Mouse (Mus musculus): Measurements from ENCODE around the gene Chchd6.

The Chchd6 gene

DNA sequence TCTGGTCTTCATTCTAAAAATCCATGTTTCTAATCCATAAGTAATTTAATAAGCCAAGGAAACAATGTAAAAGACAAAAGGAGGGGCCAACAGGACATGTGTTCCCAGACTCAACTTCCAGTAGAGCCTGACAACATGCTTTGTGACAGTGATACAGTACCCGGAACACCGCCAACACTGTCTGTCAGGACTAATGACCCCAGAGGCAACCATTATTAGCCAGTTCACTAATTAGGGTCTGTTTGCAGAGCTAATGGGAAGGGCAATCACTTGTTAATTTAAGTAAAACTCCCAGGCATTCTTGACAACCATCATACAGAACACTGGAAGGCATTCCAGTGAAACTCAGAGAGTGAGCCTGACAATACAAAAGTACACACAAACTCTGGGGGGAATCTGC, 193.0 kb downstream of the Chchd6 start:
- DNase-seq (ENCODE audit: low spot score) = no peak

DNA sequence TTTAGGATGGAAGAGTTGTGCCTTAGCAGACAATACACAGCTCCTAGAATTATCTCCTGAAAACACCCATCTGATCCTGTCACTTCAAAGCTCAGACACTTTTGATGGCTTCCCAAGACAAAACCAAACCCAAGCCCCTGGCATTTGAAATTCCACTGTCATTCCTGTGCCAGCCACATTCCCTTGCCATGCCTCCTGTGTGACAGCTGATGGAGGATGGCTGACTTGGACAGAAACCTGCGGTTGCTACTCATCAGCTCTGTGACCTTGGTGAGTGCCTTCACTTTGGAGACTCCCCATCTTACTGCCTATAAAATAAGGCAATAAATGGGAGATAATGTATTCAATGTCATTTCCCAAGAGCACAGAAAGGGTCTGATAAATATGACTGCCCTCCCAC, 195.9 kb downstream of the Chchd6 start:
- no peak for DNase-seq (ENCODE audit: low spot score)

DNA sequence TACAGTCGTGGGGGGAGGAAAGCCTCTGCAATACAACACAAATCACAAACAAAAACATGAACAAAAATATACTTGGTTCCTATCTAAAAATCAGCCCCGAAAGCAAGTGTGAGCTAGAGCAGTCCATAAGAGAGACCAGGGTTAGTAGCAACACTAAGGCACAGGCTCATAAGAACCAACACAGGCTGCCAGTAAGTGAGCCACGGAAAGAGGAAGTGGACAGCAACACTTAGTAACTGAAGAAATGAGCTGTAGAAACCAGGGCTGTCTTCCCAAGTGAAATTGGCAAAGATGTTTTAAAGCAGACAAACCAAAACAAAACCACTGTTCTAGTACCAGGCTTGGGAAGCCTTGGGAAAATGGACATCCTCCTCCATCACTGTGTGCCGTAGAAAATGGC, 197.5 kb downstream of the Chchd6 start:
- no peak for DNase-seq (ENCODE audit: low spot score)

DNA sequence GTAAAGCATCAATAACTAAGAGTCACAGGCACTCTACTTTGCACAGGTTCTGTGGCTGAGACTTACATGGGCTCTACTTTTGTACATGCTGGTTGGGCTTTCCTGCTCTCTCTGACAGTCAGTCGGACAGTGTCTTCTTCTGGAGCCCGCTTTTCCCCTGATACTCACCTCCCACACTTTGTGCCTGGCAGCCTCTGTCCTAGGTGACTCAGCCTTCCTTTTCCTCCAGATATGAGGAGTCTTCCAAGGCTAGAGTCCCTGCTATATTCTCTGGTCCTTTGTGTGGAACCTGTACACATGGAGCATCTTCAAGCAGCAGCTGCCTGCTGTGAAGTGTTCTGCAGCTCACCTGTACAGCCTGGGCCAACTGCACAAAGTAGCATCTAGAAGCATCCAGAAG, 201.6 kb downstream of the Chchd6 start:
- DNase-seq (ENCODE audit: low spot score) = no peak

DNA sequence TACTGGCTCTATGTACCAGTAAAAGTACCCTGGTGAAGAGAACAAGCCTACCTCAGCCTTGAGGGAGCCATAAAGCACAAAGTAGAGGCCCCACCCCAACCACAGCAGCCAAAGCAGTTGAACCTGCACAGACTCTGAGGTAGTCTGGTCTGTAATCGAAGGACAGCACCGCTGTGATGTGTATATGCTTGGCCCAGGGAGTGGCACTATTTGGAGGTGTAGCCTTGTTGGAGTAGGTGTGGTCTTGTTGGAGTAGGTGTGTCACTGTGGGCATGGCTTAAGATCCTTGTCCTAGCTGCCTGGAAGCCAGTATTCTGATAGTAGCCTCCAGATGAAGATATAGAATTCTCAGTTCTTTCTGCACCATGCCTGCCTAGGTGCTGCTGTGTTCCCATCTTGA, 203.2 kb downstream of the Chchd6 start:
- no peak for DNase-seq (ENCODE audit: low spot score)

DNA sequence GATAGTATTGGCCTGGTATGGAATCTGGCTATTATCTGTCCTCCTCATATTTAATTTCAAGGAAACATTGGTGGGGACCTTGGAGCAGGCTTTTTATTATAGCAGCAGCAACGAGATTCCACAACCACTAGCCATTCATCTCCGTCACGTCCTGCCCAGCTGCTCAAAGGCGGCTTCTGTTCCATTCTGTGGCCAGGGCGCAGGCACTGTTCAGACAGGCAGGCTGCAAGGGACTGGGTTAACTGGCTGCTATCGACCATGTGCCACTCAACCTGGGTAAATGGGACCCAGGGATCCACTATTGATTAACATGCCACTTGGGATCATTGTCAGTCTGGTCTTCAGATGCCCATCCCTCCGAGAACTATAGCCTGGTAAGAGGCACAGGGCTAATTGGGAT, 205.7 kb downstream of the Chchd6 start:
- DNase-seq (ENCODE audit: low spot score) = no peak

DNA sequence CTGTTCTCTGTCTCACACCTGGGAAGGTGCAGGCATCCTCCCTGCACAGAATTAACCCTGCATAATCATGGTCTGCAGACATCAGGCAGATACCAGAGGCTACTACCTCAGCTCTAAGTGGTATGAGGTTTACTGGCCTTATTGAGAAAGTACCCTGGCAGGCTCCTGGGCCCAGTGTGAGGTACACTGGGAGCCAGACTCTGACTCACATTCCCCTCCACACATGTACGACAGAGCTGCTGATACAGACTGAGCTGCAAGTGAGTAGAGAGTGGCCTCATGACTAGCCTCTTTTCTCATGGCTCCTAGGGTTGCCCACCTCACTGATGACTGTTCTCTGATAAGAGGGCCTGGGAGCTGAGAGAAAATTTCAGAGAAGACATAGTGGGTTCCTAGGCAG, 208.5 kb downstream of the Chchd6 start:
- DNase-seq (ENCODE audit: low spot score) = no peak

DNA sequence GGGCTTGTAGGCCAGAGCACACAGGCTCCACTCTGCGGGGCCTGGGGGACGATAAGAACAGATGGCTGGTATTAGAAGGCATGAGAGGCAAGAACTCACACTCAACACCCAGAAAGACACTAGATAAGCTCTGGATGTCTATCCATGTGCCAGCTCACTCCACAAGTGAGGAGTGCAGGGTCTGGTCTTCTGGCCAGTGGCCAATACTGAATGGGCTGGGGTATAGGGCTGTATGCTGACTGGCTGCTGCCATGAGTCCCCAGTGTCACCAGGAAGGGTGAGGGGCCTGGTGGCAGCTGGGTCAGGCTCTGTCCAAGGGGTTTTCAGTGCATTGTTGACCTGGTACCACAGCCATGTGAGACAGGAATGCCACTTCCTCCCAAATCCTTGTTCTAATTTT, 210.8 kb downstream of the Chchd6 start:
- no peak for DNase-seq (ENCODE audit: low spot score)

DNA sequence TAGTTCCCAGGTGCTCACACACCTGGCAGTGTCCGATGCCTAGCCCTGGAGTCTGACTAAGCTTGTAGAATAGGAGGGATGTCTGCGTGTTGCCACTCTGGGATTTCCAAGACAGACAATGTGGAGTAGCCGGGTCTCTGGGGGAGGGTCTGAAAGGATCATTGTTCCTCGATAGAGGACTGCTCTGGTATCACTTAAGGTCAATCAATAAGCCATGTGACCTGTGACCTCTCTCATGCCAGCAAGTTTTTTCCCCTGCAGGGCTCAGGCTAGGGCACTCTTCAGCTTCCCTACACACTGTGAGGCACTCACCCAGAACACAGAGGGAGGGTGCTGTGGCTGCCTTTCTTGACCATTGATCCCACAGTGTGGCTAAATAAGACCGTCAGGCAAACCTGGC, 213.6 kb downstream of the Chchd6 start:
- DNase-seq (ENCODE audit: low spot score) = no peak

DNA sequence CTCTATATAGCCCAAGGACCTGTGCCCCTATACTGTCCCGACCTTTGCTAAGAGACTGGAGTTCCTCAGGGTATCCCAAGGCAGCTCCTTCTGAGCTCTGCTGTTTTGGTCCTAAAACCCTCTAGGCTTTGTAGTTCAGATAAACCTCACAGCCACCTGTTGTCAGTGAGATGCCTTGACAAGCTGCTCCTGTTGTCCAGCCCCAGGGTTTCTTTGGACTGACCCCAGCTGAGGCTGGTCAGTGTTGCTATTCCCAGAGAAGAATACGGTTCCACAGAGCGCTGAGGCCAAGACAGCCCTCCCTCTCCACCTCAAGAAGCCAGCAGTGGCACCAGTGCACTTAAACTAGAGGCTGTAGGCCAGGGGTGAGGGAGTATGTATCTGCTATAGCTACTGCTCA, 214.3 kb downstream of the Chchd6 start:
- no peak for DNase-seq (ENCODE audit: low spot score)

DNA sequence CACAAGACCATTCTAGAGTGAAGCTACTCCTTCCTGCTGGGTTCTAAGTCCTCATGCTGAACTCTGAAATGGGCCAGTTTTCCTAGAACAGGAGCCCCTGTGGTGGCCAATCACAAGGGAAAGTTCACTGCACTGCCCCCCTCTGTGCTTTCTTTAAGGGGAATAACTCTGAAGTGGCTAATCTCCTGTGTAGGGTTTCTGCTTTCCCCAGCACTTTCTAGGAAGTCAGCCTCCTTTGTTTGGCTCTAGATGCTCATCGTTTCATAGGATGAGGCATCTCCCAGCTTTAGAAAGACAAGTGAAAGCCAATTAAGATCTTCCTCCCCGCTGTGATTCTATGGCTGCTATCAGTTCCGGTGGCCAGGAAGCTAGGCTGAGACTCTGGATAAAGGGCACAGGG, 214.7 kb downstream of the Chchd6 start:
- DNase-seq (ENCODE audit: low spot score) = no peak

DNA sequence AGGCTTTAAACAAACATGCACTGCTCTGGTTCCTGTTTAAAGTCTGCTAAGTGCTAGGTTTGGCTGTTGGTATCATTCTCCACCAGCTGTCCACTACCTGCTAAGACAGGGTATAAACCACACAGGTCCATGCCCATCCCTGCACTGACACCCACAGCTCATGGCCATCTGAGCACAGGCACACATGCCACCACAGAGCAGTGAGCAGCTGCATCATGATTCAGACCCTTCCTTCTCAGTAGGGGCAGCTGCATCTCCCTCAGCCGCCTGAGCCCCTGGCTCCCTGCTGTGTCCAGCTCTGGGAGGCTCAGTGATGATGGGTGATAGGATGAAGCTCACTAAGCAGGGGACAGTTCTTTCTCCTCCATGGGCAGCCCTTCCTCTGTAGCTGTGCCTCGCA, 217.2 kb downstream of the Chchd6 start:
- DNase-seq (ENCODE audit: low spot score) = no peak

DNA sequence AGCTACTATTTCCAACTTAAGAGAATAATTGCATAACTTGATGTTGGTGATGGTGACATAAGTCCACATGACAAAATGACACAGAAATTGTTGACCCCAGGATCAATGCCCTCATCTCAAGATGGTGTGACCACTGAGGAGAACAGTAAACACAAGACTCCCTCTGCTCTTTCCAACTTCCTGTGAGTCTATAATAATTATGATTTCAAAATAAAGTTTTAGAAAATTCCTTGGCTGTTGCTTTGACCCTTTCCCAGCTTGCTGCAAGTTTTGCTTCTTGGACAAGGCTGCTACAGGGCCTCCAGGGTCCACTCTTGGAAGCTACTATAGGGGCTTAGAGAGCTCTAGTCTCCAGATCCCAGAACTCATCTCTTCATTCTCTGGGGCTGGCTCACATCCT, 226.6 kb downstream of the Chchd6 start:
- DNase-seq (ENCODE audit: low spot score) = no peak

DNA sequence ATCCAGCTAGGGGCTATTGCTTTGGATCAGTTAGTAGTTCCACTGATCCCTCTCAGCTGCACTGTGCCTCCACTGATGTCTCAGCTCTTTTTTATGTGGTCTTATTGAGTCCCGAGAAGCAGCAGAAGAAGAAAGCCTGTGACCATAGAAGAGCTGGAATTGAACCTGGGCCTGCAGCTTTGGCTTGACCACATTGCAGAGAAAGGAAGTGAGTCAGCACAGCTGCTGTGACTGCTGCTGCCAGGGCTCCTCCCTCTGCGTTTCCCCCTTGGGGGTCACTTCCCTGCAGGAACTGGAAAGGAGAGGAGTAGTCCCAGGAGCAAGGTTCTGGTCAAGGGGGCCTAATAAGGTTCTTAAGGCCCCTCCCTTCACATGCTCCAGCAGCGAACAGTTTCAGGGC, 231.1 kb downstream of the Chchd6 start:
- DNase-seq (ENCODE audit: low spot score) = no peak

DNA sequence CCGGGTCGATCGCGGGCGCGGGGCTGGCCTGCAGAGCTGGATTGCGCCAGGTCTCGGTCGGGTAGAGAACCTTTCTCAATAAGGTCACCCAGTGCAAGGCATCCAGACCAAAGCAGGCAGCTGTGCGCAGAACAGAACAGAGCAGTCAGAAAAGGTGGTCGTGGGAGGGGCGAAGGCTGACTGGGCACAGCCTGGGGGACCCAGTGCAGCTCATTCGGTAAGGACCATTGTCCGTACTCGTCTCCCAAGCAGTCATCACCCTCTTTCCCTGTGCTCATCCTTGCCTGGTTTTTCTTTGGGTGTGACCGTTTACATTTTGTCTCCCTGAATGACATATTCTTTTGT, 232.4 kb downstream of the Chchd6 start:
- DNase-seq (ENCODE audit: low spot score) = no peak

DNA sequence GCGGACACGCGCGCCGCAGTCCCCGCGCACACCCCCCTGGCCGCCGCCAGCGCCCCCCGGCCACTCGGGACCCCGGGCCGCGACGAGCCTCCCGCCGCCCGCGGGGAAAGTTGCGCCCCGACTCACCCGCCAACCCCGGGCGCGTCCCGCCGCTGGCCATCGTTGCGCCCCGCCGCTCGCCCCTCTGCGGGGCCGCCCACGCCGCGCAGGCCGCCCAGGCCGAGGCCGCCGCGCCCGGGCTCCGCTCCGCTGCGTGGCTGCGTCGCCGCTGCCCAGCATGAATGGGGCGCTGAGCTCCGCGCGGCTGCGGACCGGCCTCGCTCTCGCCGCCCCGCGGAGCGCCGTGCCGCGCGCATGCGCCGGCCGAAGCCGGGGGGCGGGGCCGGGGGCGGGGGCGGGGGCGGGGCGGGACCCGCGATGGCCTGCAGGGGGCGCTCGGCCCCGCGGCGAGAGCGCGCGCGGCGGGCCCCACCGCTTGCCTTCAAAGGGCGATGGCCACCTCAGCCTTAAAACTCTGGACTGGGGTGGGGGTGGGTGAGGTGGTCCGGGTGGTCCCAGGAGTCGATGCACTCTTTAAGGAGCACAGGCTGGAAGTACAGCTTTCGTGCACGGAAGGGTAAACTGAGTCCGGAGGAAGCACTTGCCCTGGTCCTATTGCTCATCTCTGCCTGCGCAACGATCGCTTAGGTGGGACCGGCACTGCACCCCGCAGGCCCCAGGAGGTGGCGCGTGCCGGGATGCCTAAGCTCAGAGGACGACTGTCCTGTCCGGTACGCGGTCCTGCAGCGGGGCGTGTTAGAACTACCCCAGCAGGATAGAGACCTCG, 233.0 kb downstream of the Chchd6 start, which contains the start of gene Plxna1:
Gene Plxna1, minus strand, starts transcription at position 340 of the 826 bp plus-strand sequence.
- DNase-seq (ENCODE audit: low spot score) = no peak

DNA sequence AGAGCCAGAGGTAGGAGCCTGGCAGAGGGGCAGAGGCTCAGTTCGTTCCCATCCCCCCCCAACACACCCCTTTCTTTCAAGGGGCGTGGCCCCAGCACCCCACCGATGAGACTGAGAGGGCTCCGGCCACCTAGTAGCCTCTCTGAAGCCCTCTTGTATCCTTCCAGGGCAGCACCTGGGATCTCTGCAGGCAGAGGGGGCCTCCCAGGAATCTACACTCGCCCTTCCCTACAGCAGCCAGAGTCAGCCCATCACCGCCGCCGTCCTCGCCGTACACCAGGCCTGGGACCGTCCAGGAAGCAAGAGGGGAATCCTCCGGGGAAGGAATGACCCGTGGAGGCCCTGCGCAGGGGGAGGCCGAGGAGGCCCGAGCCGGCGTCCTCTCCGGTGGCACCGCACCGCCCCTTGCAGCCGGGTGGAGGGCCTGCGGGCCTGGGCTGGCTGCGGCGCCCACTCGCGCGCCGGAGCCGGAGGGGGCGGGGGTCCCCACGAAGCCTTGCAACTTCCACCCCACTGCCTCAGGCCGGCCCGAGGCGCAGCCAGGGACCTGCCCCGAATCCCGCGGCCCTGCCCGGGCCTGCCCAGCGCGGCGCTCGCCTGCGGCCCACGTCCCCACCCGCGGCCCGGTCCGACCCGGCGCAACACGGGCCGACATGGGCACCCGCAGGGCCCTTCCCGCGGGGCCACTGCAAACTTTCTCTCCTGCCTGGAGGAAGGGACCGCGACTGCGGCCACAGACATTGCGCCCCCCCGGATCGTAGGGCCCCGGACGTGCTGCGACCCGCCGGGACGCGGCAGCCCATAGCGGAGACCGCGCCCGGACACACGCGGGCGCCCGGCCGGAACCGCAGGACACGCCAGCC, 233.8 kb downstream of the Chchd6 start:
- DNase-seq (ENCODE audit: low spot score) = no peak

DNA sequence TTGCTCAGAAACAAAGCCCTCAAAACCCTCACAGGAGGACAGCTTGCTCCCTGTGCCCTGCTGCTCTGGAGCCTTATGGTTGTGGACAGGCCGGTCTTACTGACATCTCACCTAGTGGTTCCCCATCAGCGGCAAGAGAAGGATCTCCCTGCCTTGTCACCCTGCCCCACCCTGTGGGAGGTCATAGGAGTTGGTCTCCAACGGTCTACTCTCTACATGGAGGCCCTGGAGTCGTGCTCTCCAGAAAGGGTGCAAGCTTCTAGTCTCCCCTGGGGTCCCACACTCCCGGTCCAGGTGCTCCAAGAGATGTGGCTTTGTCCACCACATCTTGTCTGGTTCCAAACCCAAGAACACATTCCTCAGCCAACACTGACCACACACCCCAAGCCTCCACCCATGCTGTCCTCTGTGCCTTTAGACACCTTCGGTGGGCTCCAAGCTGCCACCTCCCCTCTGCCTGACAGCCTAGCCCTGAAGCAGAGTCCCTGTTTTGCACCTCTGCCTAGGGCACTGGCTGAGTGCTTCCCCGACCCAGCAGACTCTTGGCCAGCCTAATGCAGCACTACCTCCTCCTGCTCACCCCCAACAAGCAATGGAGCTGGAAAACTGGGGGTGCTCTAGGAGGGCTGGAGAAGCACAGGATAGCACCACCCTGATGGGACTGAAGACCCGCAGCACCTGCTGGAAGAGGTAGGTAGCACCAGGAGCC, 234.6 kb downstream of the Chchd6 start:
- DNase-seq (ENCODE audit: low spot score) = no peak

DNA sequence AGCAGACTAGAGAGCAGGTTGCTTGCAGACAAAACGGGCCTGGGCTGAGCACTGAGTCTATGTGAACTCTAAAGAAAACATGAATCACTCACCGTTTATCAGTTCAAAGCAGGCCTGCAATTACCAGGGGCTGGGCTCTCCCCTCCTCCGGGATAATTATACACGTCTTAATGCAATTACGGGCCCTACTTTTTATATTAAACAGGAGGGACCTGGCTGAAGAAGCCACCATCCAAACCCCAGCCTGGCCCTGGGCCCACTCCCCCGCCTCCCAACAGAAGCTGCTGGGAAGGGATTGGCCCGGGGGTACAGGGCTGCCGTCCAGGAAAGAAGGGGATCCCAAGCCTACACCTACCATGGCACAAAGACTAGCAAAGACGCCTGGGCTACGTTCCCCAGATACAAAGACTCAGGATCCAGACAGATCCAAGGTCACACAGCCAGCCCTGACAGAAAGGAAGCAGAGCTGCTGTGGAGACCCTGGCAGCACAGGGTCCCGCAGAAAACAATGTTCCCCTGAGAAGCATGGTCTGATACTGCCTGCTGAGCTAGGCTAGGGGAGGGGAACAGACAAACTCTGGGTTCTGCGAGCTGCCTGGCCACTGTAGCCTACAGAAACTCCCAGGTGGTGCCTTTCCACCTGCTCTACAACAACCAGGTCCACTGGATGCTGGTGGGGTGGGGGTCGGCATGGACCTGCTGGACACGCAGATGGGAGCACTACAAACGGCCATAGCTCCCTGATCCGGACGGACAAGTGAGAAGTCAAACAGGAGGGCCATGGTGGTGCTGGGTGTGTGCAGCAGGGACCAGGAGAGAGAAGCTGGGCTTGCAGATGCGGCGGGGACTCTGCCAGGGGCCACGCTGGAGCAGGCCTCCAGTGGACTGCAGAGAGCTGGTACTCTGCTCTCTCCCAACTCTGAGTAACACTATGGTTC, 235.4 kb downstream of the Chchd6 start:
- DNase-seq (ENCODE audit: low spot score) = no peak

DNA sequence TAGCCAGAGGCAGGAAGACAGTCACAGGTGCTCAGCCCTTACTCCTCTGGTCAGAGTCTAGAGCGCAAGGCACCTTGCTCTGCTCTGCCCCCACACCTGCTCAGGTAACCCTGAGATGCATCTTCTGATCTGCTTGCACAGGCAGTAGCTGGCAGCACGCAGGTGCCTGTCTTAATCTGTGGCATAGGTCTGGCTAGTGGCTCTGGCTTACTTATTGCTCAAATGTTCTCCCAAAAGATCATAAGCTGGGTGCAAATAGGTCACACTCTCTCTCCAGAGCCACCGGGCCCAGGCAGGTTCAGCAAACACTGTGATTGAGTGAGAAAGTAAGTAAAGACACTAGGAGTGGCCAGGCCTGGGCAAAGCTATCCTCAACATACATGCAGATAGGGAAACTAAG, 236.3 kb downstream of the Chchd6 start:
- no peak for DNase-seq (ENCODE audit: low spot score)

DNA sequence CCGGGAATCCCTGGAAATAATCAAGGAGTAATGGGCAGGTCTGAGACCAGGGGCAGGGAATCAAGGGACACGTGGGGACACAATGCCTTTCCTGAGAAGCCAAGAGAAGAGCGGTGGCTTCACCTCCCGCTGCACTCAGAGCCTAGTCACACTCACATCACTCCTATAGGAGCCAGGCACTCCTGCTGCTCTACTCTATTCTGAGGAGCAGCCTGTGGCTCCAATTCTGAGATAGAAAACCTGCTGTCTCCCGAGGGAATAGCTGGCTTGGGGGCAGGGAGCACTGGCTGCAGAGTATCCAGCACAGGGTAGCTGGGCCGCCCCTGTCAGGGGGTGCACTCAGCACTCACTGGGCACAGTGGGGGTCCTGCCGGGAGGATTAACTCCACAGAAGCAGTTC, 239.8 kb downstream of the Chchd6 start:
- no peak for DNase-seq (ENCODE audit: low spot score)

DNA sequence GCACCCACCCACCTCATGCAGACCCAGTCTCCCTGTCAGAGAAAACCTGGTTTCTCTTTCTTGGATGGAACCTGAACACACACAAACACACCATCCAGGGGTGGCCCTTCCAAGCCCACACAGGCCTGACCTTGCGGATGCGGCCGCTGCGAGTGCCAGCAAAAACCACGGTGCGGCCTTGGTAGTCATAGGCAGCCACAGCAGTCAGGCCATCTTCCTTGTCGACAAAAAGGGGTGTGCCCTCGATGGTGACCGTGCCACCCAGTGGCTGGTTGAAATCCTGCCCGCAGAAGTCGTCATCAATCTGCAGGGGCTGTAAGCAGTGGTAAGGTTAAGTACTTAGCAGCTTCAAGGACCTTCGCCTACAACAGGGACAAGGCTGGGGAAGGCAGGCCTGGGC, 240.7 kb downstream of the Chchd6 start:
- DNase-seq (ENCODE audit: low spot score) = no peak
